Mouse (Mus musculus) limb, embryonic 14.5 days (tissue): ENCODE measurements around the gene Kif1a. TPM values are rescaled to one million over a fixed set of nuclear protein-coding genes. Genes with fewer than 3 reads are reported as not detected.

Source experiments
- ATAC-seq: fragments of 200-750 bp; cut with Nextera tagmentation; 2 replicates; pipeline ENCODE4 v1.8.0; 2017; ENCODE audit warnings: low read depth, moderate number of reproducible peaks, moderate TSS enrichment; ENCODE audit not compliant: low FRiP score
- DNase-seq: peaks from one replicate; pipeline ENCODE4 v3.0.0-alpha.2; 2015; ENCODE audit warnings: low spot score
- H3K27ac ChIP-seq: fragments of 300-500 bp; sonication (generic); replicated peaks from 2 replicates; pipeline ENCODE4 v1.5.1; 2014; ENCODE audit warnings: low read depth, mild to moderate bottlenecking, low read length, moderate library complexity, mixed read lengths
- H3K27me3 ChIP-seq: fragments of 300-500 bp; sonication (generic); 2 replicates; pipeline ENCODE4 v1.6.1; 2014; ENCODE audit warnings: low read length, mixed read lengths; ENCODE audit not compliant: control insufficient read depth, insufficient read depth
- H3K36me3 ChIP-seq: fragments of 300-500 bp; sonication (generic); 2 replicates; pipeline ENCODE4 v1.6.1; 2014; ENCODE audit warnings: mild to moderate bottlenecking, low read length, moderate library complexity, mixed read lengths; ENCODE audit not compliant: control insufficient read depth, insufficient read depth
- H3K4me1 ChIP-seq: fragments of 300-500 bp; sonication (generic); 2 replicates; pipeline ENCODE4 v1.6.1; 2014; ENCODE audit warnings: antibody characterized with exemption, low read length, mixed read lengths; ENCODE audit not compliant: control insufficient read depth, insufficient read depth
- H3K4me2 ChIP-seq: fragments of 300-500 bp; sonication (generic); replicated peaks from 2 replicates; pipeline ENCODE4 v1.6.1; 2014; ENCODE audit warnings: low read depth, mild to moderate bottlenecking, low read length, moderate library complexity; ENCODE audit not compliant: severe bottlenecking
- H3K4me3 ChIP-seq: fragments of 300-500 bp; sonication (generic); replicated peaks from 2 replicates; pipeline ENCODE4 v1.5.1; 2014; ENCODE audit warnings: low read length
- H3K9ac ChIP-seq: fragments of 300-500 bp; sonication (generic); 2 replicates; pipeline ENCODE4 v1.6.1; 2014; ENCODE audit warnings: mild to moderate bottlenecking, low read depth, low read length, moderate library complexity; ENCODE audit not compliant: severe bottlenecking
- H3K9me3 ChIP-seq: fragments of 300-500 bp; sonication (generic); 2 replicates; pipeline ENCODE4 v1.6.1; 2016; ENCODE audit warnings: low read length; ENCODE audit not compliant: control insufficient read depth
- POLR2A ChIP-seq: fragments of 200-500 bp; IDR thresholded peaks from 2 replicates; pipeline ENCODE4 v1.8.0; 2012; ENCODE audit warnings: inconsistent platforms, mild to moderate bottlenecking, moderate library complexity, borderline replicate concordance; ENCODE audit not compliant: insufficient read depth, insufficient read length; ENCODE audit errors: extremely low read depth
- WGBS: fragments of 180-500 bp; shearing (Covaris S2); extraction: QIAGEN DNeasy Blood & Tissue Kit; methylation state at CpG from one replicate; pipeline ENCODE4 v1.1.7; 2014; 5-methylcytosine and 5-hydroxymethylcytosine counted together
- polyA plus RNA-seq, 2 experiments: library from polyadenylated mRNA; depleted of rRNA in 1 of 2; stranded (reverse) in 1 of 2; unstranded in 1 of 2; fragments of >200 nt; fragmentation: Nextera tagmentation in 1 of 2; extraction: Ambion mirVana in 1 of 2; gene quantifications; 2 replicates each; pipeline versions ENCODE4 v1.2.1 to v1.2.3; 2012 to 2014

The Kif1a gene
- polyA plus RNA-seq, 2 experiments, result 8.1 to 17.5 TPM

DNA sequence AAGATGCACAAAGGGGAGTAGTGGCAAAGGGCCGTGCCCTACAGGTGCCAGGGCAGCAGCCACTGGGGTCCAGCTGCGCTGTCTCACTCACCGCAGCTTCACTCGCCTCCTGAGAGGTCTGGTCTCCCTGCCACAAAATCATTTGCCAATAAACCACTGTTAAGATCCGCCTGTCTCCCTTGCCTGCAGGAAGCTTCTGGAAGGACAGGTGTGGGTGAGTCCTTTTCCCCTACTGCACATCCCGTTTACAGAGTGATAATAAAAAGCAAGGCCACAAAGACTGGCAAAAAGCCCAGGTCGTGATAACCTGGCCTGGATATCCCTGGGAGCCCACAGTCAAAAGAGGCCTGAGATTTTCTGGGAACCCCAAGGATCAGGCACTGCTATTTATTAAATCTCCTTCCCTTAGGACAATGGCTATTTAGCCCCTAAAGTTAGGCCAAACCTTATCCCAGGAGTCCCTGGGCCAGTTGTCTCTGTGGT, 89.6 kb downstream of the Kif1a start:
- 57% methylated on average over 7 of the region's 7 CpGs for WGBS
- Histone ChIP-seq H3K27me3 (no peaks in the 10 kb centered on the region), H3K9ac (no peak overlapping the region), H3K9me3 (no peaks in the 10 kb centered on the region), H3K27ac (no peak overlapping the region), H3K4me1 (no peaks in the 10 kb centered on the region), H3K4me3 (no peak overlapping the region), H3K36me3 (no peaks in the 10 kb centered on the region), H3K4me2 (no peak overlapping the region)
- DNase-seq, result no peak
- TF ChIP-seq POLR2A, result no peak
- no peak for ATAC-seq

DNA sequence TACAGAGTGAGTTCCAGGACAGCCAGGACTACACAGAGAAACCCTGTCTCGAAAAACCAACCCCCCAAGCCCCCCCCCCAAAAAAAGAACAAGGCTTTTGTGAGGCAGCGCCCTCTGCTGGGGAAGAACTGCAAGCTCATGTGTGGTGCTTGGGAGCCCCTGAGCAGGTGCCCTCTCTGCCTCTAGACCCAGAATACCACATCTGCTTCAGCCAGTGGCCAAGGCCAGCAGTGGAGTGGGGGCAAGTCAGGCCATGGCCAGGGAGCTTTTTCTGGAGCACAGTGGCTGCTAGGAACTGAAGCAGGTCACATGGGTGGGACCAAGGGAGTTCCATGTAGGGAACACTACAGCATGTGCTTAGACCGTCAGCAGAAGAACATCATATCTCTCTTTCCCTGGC, 91.0 kb downstream of the Kif1a start:
- no peak for TF ChIP-seq POLR2A
- Histone ChIP-seq H3K36me3 (no peaks in the 10 kb centered on the region), H3K27me3 (no peaks in the 10 kb centered on the region), H3K4me3 (no peak overlapping the region), H3K27ac (no peak overlapping the region), H3K9ac (no peak overlapping the region), H3K4me2 (no peak overlapping the region), H3K4me1 (no peaks in the 10 kb centered on the region), H3K9me3 (no peaks in the 10 kb centered on the region)
- ATAC-seq, result no peak
- DNase-seq, result peak; percentile 9
- 36% methylated on average over 3 of the region's 3 CpGs for WGBS

DNA sequence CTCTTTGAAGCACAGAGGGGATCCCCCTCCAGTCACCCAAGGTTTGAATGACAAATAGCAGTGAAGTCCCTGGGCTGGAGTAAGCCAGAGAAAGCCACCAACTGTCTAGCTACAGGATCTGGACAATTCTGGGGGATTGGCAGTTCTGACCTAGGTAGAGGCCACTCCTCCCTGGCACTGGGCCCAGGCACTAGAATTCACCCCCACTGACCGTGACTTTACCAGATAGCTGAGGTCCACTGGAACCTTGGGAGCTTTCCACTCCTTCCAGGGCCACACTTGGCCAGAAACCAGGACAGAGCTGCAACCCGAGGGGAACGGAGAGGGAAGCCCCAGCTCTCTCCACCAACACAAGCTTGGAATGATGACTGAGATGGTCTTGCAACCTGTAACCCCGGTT, 92.6 kb downstream of the Kif1a start:
- Histone ChIP-seq H3K4me2 (no peak overlapping the region), H3K36me3 (no peaks in the 10 kb centered on the region), H3K9ac (no peak overlapping the region), H3K4me1 (no peaks in the 10 kb centered on the region), H3K27me3 (no peaks in the 10 kb centered on the region), H3K27ac (no peak overlapping the region), H3K4me3 (no peak overlapping the region), H3K9me3 (no peaks in the 10 kb centered on the region)
- TF ChIP-seq POLR2A, result no peak
- ATAC-seq (no peak), DNase-seq (no peak)
- 58% methylated on average over 4 of the region's 4 CpGs for WGBS

DNA sequence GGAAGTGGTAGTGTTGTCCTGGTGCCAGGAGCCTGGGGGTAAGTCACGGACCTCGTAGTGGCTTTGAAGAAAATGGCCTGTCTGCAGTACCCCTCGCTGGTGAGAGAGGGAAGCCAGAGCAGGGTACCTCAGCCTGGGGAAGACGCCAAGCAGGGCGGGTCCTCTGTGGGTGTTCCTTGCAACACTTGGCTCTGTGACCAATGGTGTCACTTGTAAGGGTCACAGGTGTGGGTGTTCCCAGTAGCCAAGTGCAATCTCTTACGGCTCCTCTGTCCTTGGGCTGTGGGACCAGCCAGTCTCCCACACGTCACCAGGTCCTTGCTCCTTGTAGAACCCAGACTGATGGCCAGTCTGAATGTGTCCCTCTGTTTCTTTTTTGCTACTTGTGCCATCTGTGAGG, 95.7 kb downstream of the Kif1a start, which contains the start of gene Aqp12:
Aqp12 (plus strand) TSS at position 274 of the 400 bp plus-strand sequence.
- WGBS, result 65% methylated on average over 7 of the region's 7 CpGs
- ATAC-seq (no peak), DNase-seq (no peak)
- Histone ChIP-seq H3K27ac (no peak within 1 kb of the TSS), H3K4me3 (no peak within 1 kb of the TSS), H3K9ac (no peak within 1 kb of the TSS), H3K27me3 (no peaks in the 10 kb centered on the region), H3K4me1 (no peaks in the 10 kb centered on the region), H3K9me3 (no peaks in the 10 kb centered on the region; the same call in 1 of the 2 replicates), H3K4me2 (no peak within 1 kb of the TSS), H3K36me3 (no peaks in the 10 kb centered on the region)
- TF ChIP-seq POLR2A, result no peak

DNA sequence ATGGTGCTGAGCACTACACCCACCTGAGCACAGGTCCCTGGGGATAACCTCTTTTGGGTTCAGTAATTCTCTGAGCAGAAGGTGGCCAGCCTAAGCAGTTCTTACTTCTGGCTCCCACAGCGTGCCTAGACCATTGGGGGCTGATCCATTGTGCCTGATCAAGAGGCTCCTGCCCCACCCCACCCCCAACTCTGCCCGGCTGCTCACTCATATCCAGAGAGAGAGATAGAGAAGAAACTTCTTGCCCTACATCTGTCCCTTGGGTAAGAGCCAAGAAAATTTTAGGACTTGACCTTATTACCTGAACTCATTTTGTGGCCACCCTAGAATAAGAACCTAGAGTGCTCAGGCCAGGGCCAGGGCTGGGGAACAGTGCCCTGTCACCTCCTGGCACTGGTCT, 108.9 kb downstream of the Kif1a start:
- no peak for TF ChIP-seq POLR2A
- ATAC-seq (no peak), DNase-seq (no peak)
- Histone ChIP-seq H3K4me2 (no peak overlapping the region), H3K4me3 (no peak overlapping the region), H3K9ac (no peak overlapping the region), H3K9me3 (no peaks in the 10 kb centered on the region), H3K27ac (no peak overlapping the region), H3K27me3 (no peaks in the 10 kb centered on the region), H3K36me3 (no peaks in the 10 kb centered on the region), H3K4me1 (0 out of 2 replicates have a peak, but pooled peaks cover 3% of the 10 kb centered on the region)
- 84% methylated on average over 2 of the region's 2 CpGs for WGBS

DNA sequence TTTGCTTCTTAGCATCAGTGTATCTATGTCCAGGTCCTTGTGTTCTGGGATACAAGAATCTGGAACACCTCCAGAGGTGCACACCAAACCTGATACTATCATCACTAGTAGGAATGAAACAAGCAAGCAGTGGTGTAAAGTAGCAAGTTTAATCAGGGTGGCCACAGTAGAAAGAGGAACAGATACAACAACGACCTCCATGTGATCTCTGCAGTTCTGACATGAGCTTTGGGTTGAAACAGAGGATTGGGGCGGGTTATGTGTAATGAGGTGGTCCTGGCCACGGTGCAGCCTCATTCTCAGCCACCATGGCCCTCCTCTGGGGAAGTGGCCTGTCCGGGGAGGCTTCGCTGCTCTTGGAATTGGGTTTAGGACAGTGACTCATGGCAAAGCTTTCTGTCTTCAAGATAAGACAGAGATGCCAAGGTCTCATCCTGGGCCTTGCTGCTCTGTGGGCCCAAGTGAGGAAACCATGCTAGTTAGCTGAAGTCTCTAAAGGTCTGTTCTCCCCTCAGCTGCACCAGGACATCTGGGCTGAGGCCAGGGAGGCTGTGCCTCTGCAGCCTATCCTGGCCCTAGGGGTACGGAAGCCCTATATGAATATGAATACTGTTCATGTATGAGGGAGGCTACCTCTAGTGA, 109.4 kb downstream of the Kif1a start:
- H3K36me3 ChIP-seq, result no peaks in the 10 kb centered on the region
- DNase-seq (no peak), ATAC-seq (no peak)
- no peak overlapping the region for H3K4me3 ChIP-seq
- no peak for TF ChIP-seq POLR2A
- no peak overlapping the region for H3K4me2 ChIP-seq
- no peak overlapping the region for H3K9ac ChIP-seq
- H3K27me3 ChIP-seq, result no peaks in the 10 kb centered on the region
- no peak overlapping the region for H3K27ac ChIP-seq
- H3K4me1 ChIP-seq, result 0 out of 2 replicates have a peak, but pooled peaks cover 3% of the 10 kb centered on the region
- 82% methylated on average over 6 of the region's 6 CpGs for WGBS
- no peaks in the 10 kb centered on the region for H3K9me3 ChIP-seq
